Mouse (Mus musculus): ENCODE data around the gene Slc3a1. TPM values are rescaled to one million over a fixed set of nuclear protein-coding genes. Genes with fewer than 3 reads are reported as not detected.

Gene Slc3a1
- polyA plus RNA-seq, 1 experiment from 2014 or later: 1.0 TPM

DNA sequence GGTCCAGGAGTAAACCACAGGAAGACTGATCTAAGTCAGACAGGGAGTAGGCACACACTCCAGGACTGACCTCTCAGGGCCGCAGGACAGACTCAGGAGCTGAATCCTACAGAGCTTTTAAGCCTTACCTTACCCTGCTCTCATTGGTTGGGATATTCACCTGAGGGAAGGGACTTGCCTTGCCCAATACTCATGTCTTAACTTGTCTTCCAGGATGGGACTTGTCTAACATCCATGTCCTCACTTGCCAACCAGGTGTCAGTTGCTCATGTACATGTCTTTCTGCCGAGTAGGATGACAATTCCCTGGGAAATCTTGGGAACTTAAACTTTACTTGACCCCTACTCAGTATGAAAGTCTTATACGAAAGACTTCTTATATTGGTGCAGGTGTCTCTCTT is 72.1 kb downstream of the Slc3a1 start:
- WGBS: 81% methylated on average over 3 of the region's 3 CpGs
- no peak for TF ChIP-seq EP300 (optimal IDR thresholded peaks at IDR 0.05)
- no peak for TF ChIP-seq CTCF (IDR thresholded peaks at IDR 0.05; ENCODE audit: low read depth)
- no peak overlapping the region for H3K27ac ChIP-seq (replicated peaks)
- no peak overlapping the region for H3K4me3 ChIP-seq (ENCODE audit: low read depth, low read length)
- H3K4me2 ChIP-seq (replicated peaks; ENCODE audit: low read depth): no peak overlapping the region
- no peaks in the 10 kb centered on the region for H3K4me1 ChIP-seq (replicated peaks; ENCODE audit: control insufficient read depth, insufficient read depth)
- no peak for DNase-seq (ENCODE audit: low spot score)
- ATAC-seq (ENCODE audit: low FRiP score, low TSS enrichment): no peak
- H3K9me3 ChIP-seq (ENCODE audit: control insufficient read depth, low read length): 0 out of 2 replicates have a peak, but pooled peaks cover 2% of the 10 kb centered on the region
- no peaks in the 10 kb centered on the region for H3K27me3 ChIP-seq (ENCODE audit: control insufficient read depth, insufficient read depth, low read length)
- peaks cover 5% of the 10 kb centered on the region; the same call in 1 of the 2 replicates for H3K36me3 ChIP-seq (ENCODE audit: control insufficient read depth, insufficient read depth, low read length)
- H3K9ac ChIP-seq (ENCODE audit: low read length): no peak overlapping the region

DNA sequence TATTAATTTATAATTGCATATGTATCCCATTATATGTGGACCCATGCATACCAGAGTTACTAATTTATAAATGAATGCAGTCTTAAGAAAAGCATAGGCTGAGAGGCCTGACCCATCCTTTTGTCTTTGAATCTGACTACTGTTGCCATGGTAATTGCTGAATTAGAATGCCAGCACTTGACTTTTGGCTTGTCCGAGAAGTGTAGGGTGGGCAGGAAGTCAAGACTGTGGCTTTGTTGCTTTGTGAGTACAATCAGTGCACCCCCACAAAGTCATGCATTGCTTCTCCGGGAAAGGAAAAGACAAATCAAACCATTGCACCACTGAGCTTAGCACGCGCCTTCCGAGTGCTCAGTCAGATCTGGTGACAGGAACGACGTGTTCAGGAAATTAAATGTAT is 73.6 kb downstream of the Slc3a1 start:
- Histone ChIP-seq H3K4me1 (replicated peaks; ENCODE audit: control insufficient read depth, insufficient read depth) (no peaks in the 10 kb centered on the region), H3K4me2 (replicated peaks; ENCODE audit: low read depth) (no peak overlapping the region), H3K36me3 (ENCODE audit: control insufficient read depth, insufficient read depth, low read length) (peaks cover 5% of the 10 kb centered on the region; the same call in 1 of the 2 replicates), H3K27ac (replicated peaks) (no peak overlapping the region), H3K27me3 (ENCODE audit: control insufficient read depth, insufficient read depth, low read length) (no peaks in the 10 kb centered on the region), H3K4me3 (ENCODE audit: low read depth, low read length) (no peak overlapping the region), H3K9ac (ENCODE audit: low read length) (no peak overlapping the region), H3K9me3 (ENCODE audit: control insufficient read depth, low read length) (0 out of 2 replicates have a peak, but pooled peaks cover 2% of the 10 kb centered on the region)
- DNase-seq (ENCODE audit: low spot score) (no peak), ATAC-seq (ENCODE audit: low FRiP score, low TSS enrichment) (no peak)
- TF ChIP-seq EP300 (optimal IDR thresholded peaks at IDR 0.05): no peak
- TF ChIP-seq CTCF (IDR thresholded peaks at IDR 0.05; ENCODE audit: low read depth): no peak
- WGBS: 83% methylated on average over 7 of the region's 7 CpGs

DNA sequence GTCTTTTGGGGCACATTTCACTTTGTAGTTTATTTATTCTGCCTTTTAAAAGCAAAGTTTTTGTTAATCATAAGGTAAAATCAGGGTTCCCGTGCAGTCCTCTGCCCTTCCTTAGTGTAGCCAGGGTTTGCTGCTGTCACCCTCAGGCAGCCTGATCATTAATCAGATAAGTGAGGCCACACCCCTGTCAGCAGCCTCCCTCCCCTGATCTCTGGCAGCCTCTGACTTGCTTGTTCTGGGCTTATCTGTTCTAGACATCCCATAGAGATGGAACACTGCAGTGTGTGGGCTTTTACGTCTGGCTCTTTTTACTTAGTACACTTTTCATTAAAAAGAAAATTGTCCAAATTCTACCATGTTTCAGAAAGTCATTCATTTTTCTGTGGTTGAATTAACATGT is 75.1 kb downstream of the Slc3a1 start:
- no peak for ATAC-seq (ENCODE audit: low FRiP score, low TSS enrichment)

DNA sequence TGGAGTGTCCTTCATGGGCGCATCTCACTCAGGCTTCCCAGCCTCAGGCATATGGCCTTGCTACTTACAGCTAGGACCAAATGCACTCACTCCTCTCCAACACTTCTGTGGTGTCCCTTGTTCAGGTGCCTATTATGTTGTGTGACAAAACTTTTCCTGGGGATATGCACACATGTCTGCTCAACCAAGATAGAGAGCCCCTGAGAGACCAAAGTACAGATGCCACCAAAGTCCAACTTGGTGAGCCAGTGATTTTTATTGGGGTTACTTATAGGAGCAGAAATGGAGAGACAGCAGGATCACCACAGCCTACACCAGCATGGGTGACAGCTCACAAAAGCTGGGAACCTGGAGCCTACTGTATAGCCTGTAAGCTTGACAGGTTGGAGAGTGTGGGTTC is 82.5 kb downstream of the Slc3a1 start:
- Histone ChIP-seq H3K4me3 (ENCODE audit: low read depth, low read length) (no peak overlapping the region), H3K4me2 (replicated peaks; ENCODE audit: low read depth) (no peak overlapping the region), H3K27ac (replicated peaks) (no peak overlapping the region), H3K27me3 (ENCODE audit: control insufficient read depth, insufficient read depth, low read length) (no peaks in the 10 kb centered on the region), H3K9ac (ENCODE audit: low read length) (no peak overlapping the region), H3K4me1 (replicated peaks; ENCODE audit: control insufficient read depth, insufficient read depth) (no peaks in the 10 kb centered on the region), H3K9me3 (ENCODE audit: control insufficient read depth, low read length) (no peaks in the 10 kb centered on the region), H3K36me3 (ENCODE audit: control insufficient read depth, insufficient read depth, low read length) (no peaks in the 10 kb centered on the region)
- DNase-seq (ENCODE audit: low spot score) (no peak), ATAC-seq (ENCODE audit: low FRiP score, low TSS enrichment) (no peak)
- WGBS: 96% methylated on average over 1 of the region's 1 CpGs
- no peak for TF ChIP-seq CTCF (IDR thresholded peaks at IDR 0.05; ENCODE audit: low read depth)
- no peak for TF ChIP-seq EP300 (optimal IDR thresholded peaks at IDR 0.05)

More for the DNA sequence above, 75.1 kb downstream of the Slc3a1 start:
- Histone ChIP-seq H3K9ac (ENCODE audit: low read length) (no peak overlapping the region), H3K36me3 (ENCODE audit: control insufficient read depth, insufficient read depth, low read length) (0 out of 2 replicates have a peak, but pooled peaks cover 5% of the 10 kb centered on the region), H3K9me3 (ENCODE audit: control insufficient read depth, low read length) (0 out of 2 replicates have a peak, but pooled peaks cover 2% of the 10 kb centered on the region), H3K4me3 (ENCODE audit: low read depth, low read length) (no peak overlapping the region), H3K4me2 (replicated peaks; ENCODE audit: low read depth) (no peak overlapping the region), H3K27ac (replicated peaks) (no peak overlapping the region), H3K27me3 (ENCODE audit: control insufficient read depth, insufficient read depth, low read length) (no peaks in the 10 kb centered on the region), H3K4me1 (replicated peaks; ENCODE audit: control insufficient read depth, insufficient read depth) (no peaks in the 10 kb centered on the region)
- WGBS: 31% methylated on average over 2 of the region's 2 CpGs
- no peak for DNase-seq (ENCODE audit: low spot score)
- TF ChIP-seq CTCF (IDR thresholded peaks at IDR 0.05; ENCODE audit: low read depth): no peak
- no peak for TF ChIP-seq EP300 (optimal IDR thresholded peaks at IDR 0.05)

DNA sequence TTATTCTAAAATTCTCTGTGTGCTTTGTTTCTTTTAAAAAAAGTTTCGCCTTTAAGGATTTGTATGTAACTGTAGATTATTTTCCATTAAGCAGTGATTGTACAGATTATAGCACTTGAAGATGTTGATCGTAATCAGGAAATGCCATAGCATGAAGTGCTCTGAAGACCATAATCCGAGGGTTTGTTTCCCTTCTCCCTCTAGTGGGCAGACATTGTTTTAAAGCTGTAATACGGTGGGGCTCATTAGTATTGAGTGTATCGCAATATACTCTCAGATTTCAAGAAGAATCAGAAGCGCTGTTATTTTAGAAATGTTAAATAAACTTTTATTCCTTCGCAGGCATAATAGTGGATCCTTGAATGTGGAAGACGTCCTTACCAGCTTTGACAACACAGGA is 85.3 kb downstream of the Slc3a1 start:
- 79% methylated on average over 8 of the region's 8 CpGs for WGBS
- H3K27me3 ChIP-seq (ENCODE audit: control insufficient read depth, insufficient read depth, low read length): no peaks in the 10 kb centered on the region
- H3K4me3 ChIP-seq (ENCODE audit: low read depth, low read length): no peak overlapping the region
- H3K27ac ChIP-seq (replicated peaks): no peak overlapping the region
- DNase-seq (ENCODE audit: low spot score) (no peak), ATAC-seq (ENCODE audit: low FRiP score, low TSS enrichment) (no peak)
- H3K9ac ChIP-seq (ENCODE audit: low read length): no peak overlapping the region
- no peaks in the 10 kb centered on the region for H3K4me1 ChIP-seq (replicated peaks; ENCODE audit: control insufficient read depth, insufficient read depth)
- peak; percentile 55 for TF ChIP-seq CTCF (IDR thresholded peaks at IDR 0.05; ENCODE audit: low read depth)
- no peak for TF ChIP-seq EP300 (optimal IDR thresholded peaks at IDR 0.05)
- H3K36me3 ChIP-seq (ENCODE audit: control insufficient read depth, insufficient read depth, low read length): no peaks in the 10 kb centered on the region
- no peaks in the 10 kb centered on the region for H3K9me3 ChIP-seq (ENCODE audit: control insufficient read depth, low read length)
- no peak overlapping the region for H3K4me2 ChIP-seq (replicated peaks; ENCODE audit: low read depth)

Other genes starting within 250 kb of the Slc3a1 start
- 14.6 and 15.9 TPM in 2 replicates for gene Lrpprc, start 237.6 kb upstream of the Slc3a1 start, polyA plus RNA-seq (2015; fragmentation: Nextera tagmentation; extraction: Ambion mirVana)
- 36.9 and 39.6 TPM in 2 replicates for gene Ppm1b, start 71.6 kb upstream of the Slc3a1 start, polyA plus RNA-seq (2015; fragmentation: Nextera tagmentation; extraction: Ambion mirVana)
- gene Prepl, start 61.9 kb downstream of the Slc3a1 start, polyA plus RNA-seq (2015; fragmentation: Nextera tagmentation; extraction: Ambion mirVana): 15.5 and 15.7 TPM in 2 replicates
- gene Camkmt, start 62.2 kb downstream of the Slc3a1 start, polyA plus RNA-seq (2015; fragmentation: Nextera tagmentation; extraction: Ambion mirVana): 8.0 and 8.3 TPM in 2 replicates

Measured in stomach, postnatal 0 days (tissue).